Mouse (Mus musculus) layer of hippocampus, postnatal 10 days (tissue): ENCODE measurements around the gene Ndufa4. TPM values are rescaled to one million over a fixed set of nuclear protein-coding genes. Genes with fewer than 3 reads are reported as not detected.
A peak's percentile ranks its signal among the peaks of the same experiment; 100 is the strongest.
"Not testable (repeated sequence)": the region's sequence is repeated elsewhere in the genome, so short reads cannot be mapped to it uniquely, and the experiment has no call there.

Source experiments
- DNase-seq, 2 experiments: peaks; one replicate each; pipeline ENCODE4 v3.0.0; 2021; ENCODE audit warnings: low spot score in 2 of 2
- long read RNA-seq: library from polyadenylated mRNA; stranded (forward); transcript quantifications from one replicate; pipeline ENCODE4 v2.0.0, GENCODE M21; 2023
- total RNA-seq, 2 experiments: library from RNA; stranded (reverse); gene quantifications; 2 replicates each; pipeline ENCODE4 v1.2.3; 2021

Ndufa4 gene
- 100 to 1,000 TPM; 785 to 815 TPM for total RNA-seq
- long read RNA-seq, transcript Ndufa4-204 (5 exons, 452 nt): minor isoform, 7 of 1,686 reads
- long read RNA-seq, transcript Ndufa4-205 (4 exons, 610 nt): major isoform, 748 of 1,686 reads
- long read RNA-seq, partial matches to known transcripts: 919 of 1,686 reads
- long read RNA-seq, other reads (novel, unspliced or antisense): 11 of 1,686 reads

DNA sequence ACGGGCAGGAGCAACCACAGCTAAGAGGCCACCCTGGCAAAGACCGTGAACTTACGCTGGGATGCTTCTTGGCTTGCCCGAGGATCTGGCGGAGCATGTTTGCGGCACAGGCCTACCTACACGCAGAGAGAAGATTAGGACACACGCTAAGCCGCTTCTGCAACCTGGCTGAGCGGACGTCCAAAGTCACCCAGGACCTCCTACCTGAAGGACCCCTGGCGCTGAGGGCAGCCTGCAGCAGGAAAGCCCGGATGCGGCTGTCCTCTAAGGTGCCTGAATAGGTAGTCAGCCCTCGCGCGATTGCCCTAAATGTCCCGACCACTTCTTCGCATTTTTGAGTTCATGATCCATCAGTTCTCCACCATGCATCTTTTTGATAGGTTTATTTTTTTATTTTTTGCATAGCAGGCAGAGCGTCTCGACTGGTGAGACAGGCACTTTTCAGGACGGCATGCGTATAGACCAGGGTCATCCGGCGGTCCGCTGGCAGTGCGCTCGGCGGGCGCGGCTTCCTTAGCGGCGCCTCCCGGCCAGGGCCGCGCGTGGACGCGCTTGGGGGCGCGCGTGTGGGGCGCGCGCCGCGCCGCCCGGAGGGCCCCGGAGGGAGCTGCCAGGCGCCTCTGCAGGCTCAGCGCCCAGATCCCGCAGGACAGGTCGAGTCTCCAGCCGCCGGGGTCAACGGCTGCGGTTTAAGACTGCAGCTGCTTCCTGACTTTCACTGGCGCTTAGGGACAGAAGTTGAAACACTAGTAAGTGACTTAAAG is at the start of gene Ndufa4, which contains the start of gene Phf14:
Gene Ndufa4 (minus strand): TSS at position 229 of the 764 bp plus-strand sequence.
Gene Phf14 (plus strand): TSS at position 541 of the 764 bp plus-strand sequence.
- peak; percentile 90 to 91 for DNase-seq

DNA sequence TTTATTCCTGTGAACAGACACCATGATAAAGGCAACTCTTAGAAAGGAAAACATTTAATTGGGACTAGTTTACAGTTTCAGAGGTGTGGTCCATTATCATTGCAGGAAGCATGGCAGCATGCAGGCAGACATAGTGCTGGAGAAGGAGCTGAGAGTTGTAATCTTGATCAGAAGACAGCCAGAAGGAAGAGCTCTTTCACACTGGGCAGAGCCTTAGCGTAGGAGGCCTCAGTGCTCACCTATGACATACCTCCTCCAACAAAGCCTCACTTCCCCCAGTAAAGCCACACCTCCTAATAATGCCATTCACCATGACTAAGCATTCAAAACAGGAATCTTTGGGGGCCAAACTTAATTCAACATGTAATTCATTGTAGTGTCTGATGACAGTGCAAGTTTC is 40.8 kb upstream of the Ndufa4 start:
- DNase-seq: no peak

DNA sequence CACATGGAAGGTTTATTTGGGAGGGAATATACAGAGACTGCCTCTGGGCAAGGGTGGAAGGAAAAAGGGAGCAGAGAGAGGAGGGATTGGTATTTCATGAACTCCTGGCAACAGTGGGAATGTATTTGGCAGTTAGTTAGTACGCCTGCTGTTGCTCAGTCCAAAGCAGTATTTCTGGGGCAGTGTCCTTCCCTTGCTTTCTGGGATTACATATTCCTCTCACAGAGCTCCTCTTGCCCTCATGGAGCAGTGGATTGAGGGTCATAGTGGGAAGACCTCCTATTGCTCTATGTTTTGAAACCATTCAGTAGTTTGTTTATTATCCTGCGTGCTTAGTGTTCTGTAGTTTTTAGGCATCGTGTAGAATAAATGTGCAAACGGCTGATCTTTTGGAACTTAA is 34.8 kb upstream of the Ndufa4 start:
- DNase-seq: no peak

DNA sequence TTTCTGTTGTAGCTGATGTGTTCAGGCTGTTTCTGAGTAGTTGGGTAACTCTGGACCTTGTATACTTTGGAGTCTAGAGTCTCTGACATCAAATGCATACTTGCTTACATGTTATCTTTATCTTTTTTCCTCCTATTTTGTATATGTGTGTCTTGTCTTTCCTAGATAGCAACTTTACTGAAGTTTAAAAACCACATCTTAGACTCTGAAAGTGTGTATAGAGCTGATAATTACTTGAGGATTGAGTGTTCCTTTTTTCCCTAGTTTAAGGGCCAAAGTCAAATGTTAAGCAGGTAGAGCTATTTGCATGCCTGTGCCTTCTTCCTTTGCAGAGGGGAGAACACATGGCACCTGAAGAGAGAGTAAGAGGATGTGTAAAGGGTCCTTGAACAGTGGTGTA is 33.6 kb upstream of the Ndufa4 start:
- no peak for DNase-seq

DNA sequence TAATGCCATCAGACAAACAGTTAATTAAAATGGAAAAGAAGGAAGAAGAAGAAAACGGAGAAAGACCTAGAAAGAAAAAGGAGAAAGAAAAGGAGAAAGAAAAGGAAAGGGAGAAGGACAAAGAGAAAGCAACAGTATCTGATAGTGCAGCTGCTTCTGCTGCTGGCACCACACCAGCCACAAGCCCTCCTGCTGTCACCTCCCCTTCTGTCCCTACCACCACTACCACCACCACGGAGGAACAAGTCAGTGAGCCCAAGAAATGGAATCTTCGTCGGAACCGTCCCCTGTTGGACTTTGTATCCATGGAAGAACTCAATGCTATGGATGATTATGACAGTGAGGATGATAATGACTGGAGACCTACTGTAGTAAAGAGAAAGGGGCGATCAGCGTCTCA is 26.1 kb upstream of the Ndufa4 start:
- no peak for DNase-seq

DNA sequence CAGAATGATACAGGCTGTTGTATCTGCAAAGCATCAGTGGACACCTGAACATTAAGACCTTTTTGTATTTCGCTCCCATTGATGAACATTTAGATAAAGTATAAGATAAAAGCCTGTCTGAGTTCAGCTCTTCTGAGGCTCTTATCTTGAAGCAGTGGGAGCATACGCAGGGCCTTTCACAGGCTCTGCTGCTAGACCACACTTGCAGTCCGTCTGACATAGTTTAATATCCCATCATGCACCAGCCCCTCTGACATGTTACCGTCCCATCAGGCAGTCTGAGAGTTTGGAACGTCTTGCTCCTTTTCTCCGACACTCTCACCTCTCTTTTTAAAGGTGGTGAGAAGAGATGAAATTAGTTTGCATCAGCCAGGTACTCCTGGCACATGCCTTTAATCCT is 20.2 kb upstream of the Ndufa4 start:
- DNase-seq: no peak

DNA sequence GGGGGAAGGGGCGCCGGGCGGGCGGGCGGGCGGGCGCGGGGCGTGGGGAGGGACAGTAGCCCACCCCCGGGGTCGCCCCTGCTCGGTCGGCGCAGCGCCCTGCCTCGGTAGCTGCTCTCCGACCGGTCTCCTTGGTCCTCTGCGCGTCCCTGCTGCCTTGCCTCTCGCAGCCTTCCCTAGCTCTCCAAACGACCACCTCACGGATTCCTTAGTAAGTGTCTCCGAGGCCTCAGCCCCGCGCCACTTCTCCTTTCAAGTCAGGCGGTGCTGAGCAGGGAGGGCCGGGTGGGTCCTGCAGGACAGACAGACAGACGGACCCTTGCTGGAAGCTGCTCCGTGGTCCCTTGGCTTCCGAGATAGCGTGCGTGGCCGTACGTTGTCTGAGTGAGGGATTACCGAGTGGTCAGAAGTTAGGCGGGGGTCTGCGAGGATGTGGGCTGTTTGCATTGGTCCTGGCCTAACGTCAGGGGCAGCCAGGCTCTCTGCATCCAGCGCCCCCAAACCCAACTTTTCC is 18.8 kb upstream of the Ndufa4 start:
- peak; percentile 59 to 67 for DNase-seq

DNA sequence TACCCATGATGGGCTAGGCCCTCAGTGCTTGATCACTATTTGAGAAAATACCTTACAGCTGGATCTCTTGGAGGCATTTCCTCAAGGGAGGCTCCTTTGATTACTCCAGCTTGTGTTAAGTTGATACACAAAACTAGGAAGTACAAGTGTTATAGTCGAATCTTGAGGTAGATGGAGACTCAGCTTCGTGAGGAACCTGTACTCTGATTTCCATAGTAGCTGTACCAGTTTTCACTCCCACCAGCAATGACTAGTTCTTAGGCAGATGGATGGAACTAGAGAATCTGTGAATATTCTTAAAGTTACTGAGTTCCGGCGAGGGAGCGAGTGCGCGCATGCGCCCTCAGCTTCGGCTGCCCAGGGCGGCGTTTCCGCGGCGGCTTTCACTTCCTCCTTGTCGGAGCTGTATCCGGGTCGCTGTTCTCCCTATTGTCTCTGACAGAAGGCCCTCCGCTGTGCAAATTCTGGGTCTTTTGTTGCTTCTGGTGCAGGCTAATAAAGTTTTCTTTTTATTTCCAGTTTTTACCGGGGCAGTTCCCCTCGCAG is 18.3 kb upstream of the Ndufa4 start:
- peak; percentile 79 to 89 for DNase-seq

DNA sequence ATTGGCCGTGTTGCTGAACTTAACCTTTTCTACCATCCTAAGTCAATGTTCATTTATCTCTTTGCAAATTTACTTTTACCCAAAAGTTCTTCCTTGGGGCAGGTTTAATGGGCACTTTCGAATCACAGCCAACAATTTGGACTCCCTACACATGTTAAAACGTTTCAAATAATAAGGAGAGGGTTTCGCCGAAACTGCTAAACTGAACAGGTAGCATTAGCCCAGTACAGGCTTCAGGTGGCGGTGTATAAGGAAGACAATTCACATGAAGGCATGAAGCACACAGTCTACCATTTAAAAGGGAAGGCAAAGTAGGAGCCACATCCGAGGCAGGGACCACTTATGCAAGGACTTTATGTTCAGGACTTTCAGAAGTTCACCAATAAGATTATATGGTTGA is 873 bp upstream of the Ndufa4 start:
- no peak for DNase-seq

DNA sequence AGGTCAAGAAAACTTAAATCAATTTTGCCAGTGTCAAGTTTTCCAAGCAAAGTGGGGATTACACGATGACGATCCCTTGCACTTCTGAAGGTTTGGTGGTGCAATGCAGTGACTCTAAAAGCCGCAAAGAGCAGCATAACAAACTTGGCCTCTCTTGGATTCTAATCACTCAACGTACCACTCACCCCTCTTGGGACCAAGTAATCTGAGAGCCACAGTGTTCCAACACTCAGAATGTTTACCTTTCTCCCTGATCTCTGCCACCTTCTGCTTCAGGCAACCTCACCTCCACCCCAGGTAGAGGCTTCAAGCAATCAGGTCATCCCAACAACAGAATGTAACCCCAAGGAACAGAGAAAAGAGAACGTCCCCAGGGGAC is 418 bp downstream of the Ndufa4 start:
- no peak for DNase-seq

DNA sequence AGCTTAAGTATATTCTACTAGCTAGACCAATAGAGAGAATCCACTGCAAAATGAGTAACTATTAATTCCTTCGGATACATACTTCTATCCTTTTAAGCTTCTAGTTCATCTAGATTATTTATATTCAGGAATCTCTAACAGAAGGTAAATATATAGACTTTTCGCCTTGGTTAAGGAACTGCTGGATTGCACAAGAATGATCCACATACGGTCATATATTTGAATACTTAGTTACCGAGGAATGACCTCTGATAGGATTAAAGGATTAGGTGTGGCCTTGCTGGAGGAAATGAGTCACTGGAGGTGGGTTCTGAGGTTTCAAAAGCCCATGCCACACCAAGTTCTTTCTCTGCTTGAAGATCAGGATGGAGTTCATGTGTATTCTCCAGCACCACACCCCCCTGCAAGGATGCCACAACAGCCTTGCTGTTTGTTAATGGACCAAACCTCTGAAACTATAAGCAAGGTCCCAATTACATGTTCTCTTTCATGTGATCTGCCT is 6.4 kb downstream of the Ndufa4 start:
- no peak for DNase-seq

DNA sequence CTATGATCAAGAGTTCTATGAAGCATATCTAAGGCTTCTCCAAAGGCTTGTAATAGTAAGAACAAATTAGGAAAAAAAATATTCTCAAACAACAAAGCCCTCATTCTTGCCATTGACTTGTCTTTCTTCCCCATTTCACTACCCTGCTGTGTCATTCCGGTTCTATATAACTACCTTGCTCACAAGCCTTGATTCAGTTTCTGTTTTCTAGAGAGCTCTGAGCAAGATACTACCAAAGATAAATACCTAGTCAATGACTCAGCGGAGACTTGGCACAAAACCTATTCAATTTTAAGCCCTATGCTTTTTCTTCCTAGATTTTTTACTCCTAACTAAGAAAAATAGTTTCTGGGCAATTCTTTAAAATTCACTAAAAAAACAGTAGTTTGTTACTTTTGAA is 31.9 kb downstream of the Ndufa4 start:
- DNase-seq: not testable (repeated sequence)

Other genes starting within 250 kb of the Ndufa4 start
- 100 to 1,000 TPM; 150 to 158 TPM for gene Phf14, start 312 bp upstream of the Ndufa4 start, total RNA-seq